Mouse (Mus musculus) kidney, adult 10 weeks (tissue): ENCODE measurements around the gene Tmem125. TPM values are rescaled to one million over a fixed set of nuclear protein-coding genes. Genes with fewer than 3 reads are reported as not detected.

Experiments
- polyA plus RNA-seq: library from polyadenylated mRNA; stranded (reverse); fragments of 350-450 nt; fragmentation: Illumina TruSeq; extraction: RNeasy Lipid Tissue Mini Kit (QIAGEN cat#74804); gene quantifications from one replicate; pipeline ENCODE4 v1.2.3, GENCODE M21; 2014; ENCODE audit warnings: low read depth, low replicate concordance

Gene Tmem125
- 4.9 TPM for polyA plus RNA-seq

DNA sequence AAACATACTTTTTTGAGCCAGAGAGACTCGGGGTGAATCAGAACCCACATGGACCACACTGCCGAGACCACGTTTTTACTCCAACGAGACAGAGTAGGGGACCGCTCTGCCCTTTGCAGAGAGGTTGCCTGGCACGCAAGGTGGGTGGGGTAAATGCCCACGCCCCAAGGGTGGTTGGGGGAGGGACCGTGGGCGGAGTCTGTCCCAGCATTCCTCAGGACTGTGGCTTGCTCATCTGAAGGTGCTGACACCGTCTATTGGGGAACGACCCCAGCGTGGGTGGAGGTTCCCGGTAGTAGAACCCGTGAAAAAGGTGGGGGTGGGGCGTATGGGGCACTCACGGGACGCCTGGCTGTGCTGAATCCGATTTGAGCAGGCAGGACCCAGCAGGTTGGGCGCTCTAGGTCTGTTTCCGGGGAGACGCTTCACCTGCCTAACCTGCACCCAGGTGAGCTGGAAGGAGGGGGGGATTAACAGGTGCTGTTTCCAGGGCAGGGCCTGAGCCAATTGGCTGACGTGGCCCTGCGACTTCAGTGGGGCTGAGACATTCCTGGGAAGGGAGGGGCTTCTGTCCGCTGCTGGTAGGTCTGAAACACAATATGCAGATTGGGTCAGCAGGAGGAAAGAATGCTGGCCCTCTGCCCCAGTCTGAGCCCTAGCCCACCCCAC is at the start of gene Tmem125:
TSS of gene Tmem125 (minus strand) at position 453 of the 669 bp plus-strand sequence.

DNA sequence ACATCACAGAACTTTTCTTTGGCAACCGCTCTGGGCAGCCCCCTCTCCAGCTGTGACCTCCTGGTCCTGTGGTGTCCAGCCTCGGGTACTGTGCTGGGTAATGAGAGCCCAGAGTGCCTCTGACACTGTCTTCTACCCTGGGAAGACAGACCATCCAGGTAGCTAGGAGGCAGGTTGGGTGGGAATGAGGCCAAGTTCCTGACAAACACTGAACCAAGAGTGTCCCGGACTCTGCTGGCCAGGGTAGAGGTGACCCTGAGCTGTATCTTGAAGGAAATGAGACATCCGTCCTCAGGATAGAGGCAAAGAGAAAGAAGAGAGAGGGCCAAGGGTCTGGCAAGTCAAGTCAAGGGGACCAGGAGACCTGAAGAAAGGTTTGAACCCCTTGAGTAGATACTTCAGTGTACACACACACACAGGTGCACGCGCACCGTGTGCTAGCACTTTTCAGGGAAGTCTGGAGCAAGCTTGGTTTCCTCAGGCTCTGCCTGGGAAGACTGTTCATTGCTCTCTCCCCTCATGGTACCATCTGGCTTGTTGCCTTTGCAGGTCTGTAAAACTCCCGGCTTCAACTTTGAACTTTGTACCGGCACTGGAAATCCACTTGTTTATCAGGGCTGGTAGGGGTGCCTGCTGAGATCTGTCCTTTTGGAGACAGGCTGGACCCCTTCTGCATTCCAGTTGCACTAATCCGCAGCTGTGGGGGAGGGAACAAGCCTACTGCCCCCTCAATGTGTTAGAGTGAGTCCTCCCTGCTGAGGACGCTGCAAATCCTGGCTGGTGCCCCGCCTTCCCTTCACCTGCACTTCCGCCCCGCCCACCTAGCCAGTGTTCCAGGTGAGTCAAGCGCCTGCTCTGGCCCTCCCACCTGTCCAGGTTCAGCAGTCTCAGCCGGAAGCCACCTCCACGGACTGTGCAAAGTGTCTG is 17.2 kb downstream of the Tmem125 start, which contains the start of gene 2610528J11Rik:
TSS of gene 2610528J11Rik (plus strand) at position 592 of the 927 bp plus-strand sequence.

Other genes starting within 250 kb of the Tmem125 start
- 0.89 TPM for gene Szt2, start 134.8 kb downstream of the Tmem125 start, polyA plus RNA-seq
- gene Med8, start 134.7 kb downstream of the Tmem125 start, polyA plus RNA-seq = 39.1 TPM
- gene Elovl1, start 116.0 kb downstream of the Tmem125 start, polyA plus RNA-seq = 40.6 TPM
- gene Cdc20, start 106.7 kb downstream of the Tmem125 start, polyA plus RNA-seq = not detected
- gene Mpl, start 86.5 kb downstream of the Tmem125 start, polyA plus RNA-seq = not detected
- gene Tie1, start 54.0 kb downstream of the Tmem125 start, polyA plus RNA-seq = 1.4 TPM
- 17.4 TPM for gene 2610528J11Rik, start 17.0 kb downstream of the Tmem125 start, polyA plus RNA-seq
- not detected for gene Cfap57, start 76.7 kb upstream of the Tmem125 start, polyA plus RNA-seq
- gene Ebna1bp2, start 76.8 kb upstream of the Tmem125 start, polyA plus RNA-seq = 21.4 TPM
- not detected for gene Olfr62, start 114.9 kb upstream of the Tmem125 start, polyA plus RNA-seq
- not detected for gene Olfr1342, start 148.7 kb upstream of the Tmem125 start, polyA plus RNA-seq
- gene Olfr1341, start 159.5 kb upstream of the Tmem125 start, polyA plus RNA-seq = not detected
- not detected for gene Olfr1340, start 176.1 kb upstream of the Tmem125 start, polyA plus RNA-seq
- not detected for gene Olfr1339, start 188.1 kb upstream of the Tmem125 start, polyA plus RNA-seq
- not detected for gene Olfr1338, start 214.7 kb upstream of the Tmem125 start, polyA plus RNA-seq
- not detected for gene Olfr1337, start 238.5 kb upstream of the Tmem125 start, polyA plus RNA-seq